Mouse (Mus musculus) stomach, postnatal 0 days (tissue): Measurements from ENCODE around the gene Hapln2. TPM values are rescaled to one million over a fixed set of nuclear protein-coding genes. Genes with fewer than 3 reads are reported as not detected.
A peak's percentile ranks its signal among the peaks of the same experiment; 100 is the strongest.

Source experiments
- ATAC-seq: fragments of 200-750 bp; cut with Nextera tagmentation; 2 replicates; pipeline ENCODE4 v1.8.0; 2017; ENCODE audit not compliant: low FRiP score, low TSS enrichment
- DNase-seq: peaks from one replicate; pipeline ENCODE4 v3.0.0-alpha.2; 2016; ENCODE audit warnings: low spot score
- H3K27ac ChIP-seq: fragments of 300-500 bp; sonication (generic); replicated peaks from 2 replicates; pipeline ENCODE4 v1.5.1; 2014; ENCODE audit warnings: mild to moderate bottlenecking, control low read depth
- H3K27me3 ChIP-seq: fragments of 300-500 bp; sonication (generic); 2 replicates; pipeline ENCODE4 v1.6.1; 2014; ENCODE audit warnings: low read length; ENCODE audit not compliant: control insufficient read depth, insufficient read depth
- H3K36me3 ChIP-seq: fragments of 300-500 bp; sonication (generic); 2 replicates; pipeline ENCODE4 v1.6.1; 2014; ENCODE audit warnings: low read length, mixed read lengths; ENCODE audit not compliant: control insufficient read depth, insufficient read depth
- H3K4me1 ChIP-seq: fragments of 300-500 bp; sonication (generic); replicated peaks from 2 replicates; pipeline ENCODE4 v1.6.1; 2014; ENCODE audit warnings: antibody characterized with exemption; ENCODE audit not compliant: control insufficient read depth, insufficient read depth
- H3K4me2 ChIP-seq: fragments of 300-500 bp; sonication (generic); replicated peaks from 2 replicates; pipeline ENCODE4 v1.6.1; 2014; ENCODE audit warnings: low read depth, mild to moderate bottlenecking, control low read depth, moderate library complexity
- H3K4me3 ChIP-seq: fragments of 300-500 bp; sonication (generic); 2 replicates; pipeline ENCODE4 v1.5.1; 2014; ENCODE audit warnings: low read depth, low read length, control low read depth
- H3K9ac ChIP-seq: fragments of 300-500 bp; sonication (generic); 2 replicates; pipeline ENCODE4 v1.6.1; 2014; ENCODE audit warnings: mild to moderate bottlenecking, low read length, control low read depth, mixed read lengths
- H3K9me3 ChIP-seq: fragments of 300-500 bp; sonication (generic); 2 replicates; pipeline ENCODE4 v1.6.1; 2016; ENCODE audit warnings: low read length; ENCODE audit not compliant: control insufficient read depth
- CTCF ChIP-seq: IDR thresholded peaks from 2 replicates; pipeline ENCODE4 v1.5.1; 2016; ENCODE audit warnings: antibody characterized with exemption, low read depth, mild to moderate bottlenecking, moderate library complexity
- EP300 ChIP-seq: optimal IDR thresholded peaks from 2 replicates; pipeline ENCODE3; 2016; ENCODE audit warnings: antibody characterized with exemption
- WGBS: fragments of 180-500 bp; shearing (Covaris S2); extraction: QIAGEN DNeasy Blood & Tissue Kit; methylation state at CpG from one replicate; pipeline ENCODE4 v1.1.7; 2014; 5-methylcytosine and 5-hydroxymethylcytosine counted together
- polyA plus RNA-seq: library from polyadenylated mRNA; unstranded; fragments of >200 nt; fragmentation: Nextera tagmentation; extraction: Ambion mirVana; gene quantifications from 2 replicates; pipeline ENCODE4 v1.2.1, GENCODE M21; 2015

The Hapln2 gene
- polyA plus RNA-seq, 1 experiment from 2014 or later, result not detected

DNA sequence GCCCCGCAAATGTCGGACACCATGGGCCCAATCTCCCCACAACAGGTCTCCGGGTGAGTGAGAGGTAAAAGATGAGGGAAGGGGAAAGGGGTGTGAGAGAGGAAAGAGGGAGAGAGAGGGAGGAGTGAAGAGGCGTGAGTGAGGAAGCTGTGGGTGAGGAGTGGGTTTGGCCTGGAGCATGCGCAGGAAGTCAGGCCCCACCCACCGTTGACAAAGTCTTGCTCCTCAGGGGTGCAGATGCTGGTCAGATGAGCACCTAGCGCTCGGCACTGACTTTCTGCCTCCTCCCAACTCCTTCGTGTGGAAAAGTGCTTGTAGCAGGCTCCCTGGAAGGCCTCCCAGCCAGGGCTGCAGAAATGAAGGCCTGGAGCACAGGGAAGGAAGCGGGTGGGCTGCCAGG, 37.4 kb downstream of the Hapln2 start:
- TF ChIP-seq EP300, result no peak
- no peak for TF ChIP-seq CTCF
- no peak for ATAC-seq
- Histone ChIP-seq H3K4me1 (peaks cover 3% of the 10 kb centered on the region; the same call in 1 of the 2 replicates), H3K9me3 (no peaks in the 10 kb centered on the region), H3K4me3 (no peak overlapping the region), H3K9ac (no peak overlapping the region), H3K27me3 (no peaks in the 10 kb centered on the region; the same call in 1 of the 2 replicates), H3K27ac (no peak overlapping the region), H3K36me3 (no peaks in the 10 kb centered on the region), H3K4me2 (no peak overlapping the region)
- no peak for DNase-seq
- WGBS, result 32% methylated on average over 10 of the region's 10 CpGs

DNA sequence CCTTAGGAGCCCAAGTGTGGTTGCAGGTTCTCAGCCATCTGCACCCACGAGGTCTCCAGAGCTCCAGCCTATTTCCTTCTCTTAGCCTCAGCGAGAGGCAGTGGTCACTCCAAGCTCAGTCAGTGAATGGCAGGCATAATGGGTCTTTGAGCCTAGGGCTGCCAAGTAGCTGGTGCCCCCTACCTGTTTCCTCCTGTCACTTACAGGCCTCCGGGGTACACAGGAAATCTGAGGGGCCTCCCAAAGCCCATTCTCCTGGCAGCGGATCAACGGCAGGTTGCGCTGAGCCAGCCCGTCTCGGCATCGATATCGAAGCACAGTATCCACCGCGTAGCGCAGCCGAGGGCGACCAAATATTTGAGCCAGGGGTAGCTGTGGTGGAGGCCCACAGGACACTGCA, 39.3 kb downstream of the Hapln2 start:
- 11% methylated on average over 15 of the region's 15 CpGs for WGBS
- no peak for ATAC-seq
- TF ChIP-seq CTCF, result no peak
- no peak for TF ChIP-seq EP300

DNA sequence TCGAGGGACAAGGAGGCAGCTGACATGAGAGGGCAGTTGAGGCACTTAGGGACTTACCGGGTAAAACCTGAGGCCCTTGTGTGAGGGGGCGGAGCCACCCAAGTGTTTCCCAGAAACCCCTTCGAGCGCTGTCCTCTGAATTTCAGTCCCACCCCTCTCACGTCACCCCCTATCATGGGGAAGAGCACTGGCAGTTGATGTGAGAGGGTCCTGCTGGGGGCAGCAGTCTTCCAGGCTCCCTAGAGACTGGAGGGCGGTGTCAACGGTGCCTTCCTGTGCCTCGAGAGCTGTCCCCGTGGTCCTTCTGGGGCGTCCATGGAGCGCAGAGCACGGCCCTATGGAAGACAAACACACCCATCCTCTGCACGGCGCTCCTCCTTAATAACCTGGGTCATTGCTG, 39.8 kb downstream of the Hapln2 start:
- TF ChIP-seq EP300 (no peak), CTCF (peak; percentile 15; the same call in 1 of the 2 replicates)
- under 1% methylated on average over 15 of the region's 15 CpGs for WGBS
- no peak overlapping the region for H3K27ac ChIP-seq
- peak overlapping the region; percentile 33 for H3K4me3 ChIP-seq
- peak overlapping the region; percentile 43; the same call in 1 of the 2 replicates for H3K9ac ChIP-seq
- H3K9me3 ChIP-seq, result no peaks in the 10 kb centered on the region
- H3K36me3 ChIP-seq, result no peaks in the 10 kb centered on the region
- H3K27me3 ChIP-seq, result no peaks in the 10 kb centered on the region
- DNase-seq (no peak), ATAC-seq (peak; percentile 3; the same call in 1 of the 2 replicates)
- H3K4me1 ChIP-seq, result peaks cover 12% of the 10 kb centered on the region
- H3K4me2 ChIP-seq, result peak overlapping the region; percentile 65

More for the DNA sequence above, 39.3 kb downstream of the Hapln2 start:
- Histone ChIP-seq H3K4me2 (peak overlapping the region; percentile 65), H3K36me3 (no peaks in the 10 kb centered on the region), H3K4me3 (peak overlapping the region; percentile 33), H3K9me3 (no peaks in the 10 kb centered on the region), H3K27me3 (no peaks in the 10 kb centered on the region), H3K4me1 (peaks cover 8% of the 10 kb centered on the region), H3K9ac (no peak overlapping the region), H3K27ac (no peak overlapping the region)
- DNase-seq, result no peak

DNA sequence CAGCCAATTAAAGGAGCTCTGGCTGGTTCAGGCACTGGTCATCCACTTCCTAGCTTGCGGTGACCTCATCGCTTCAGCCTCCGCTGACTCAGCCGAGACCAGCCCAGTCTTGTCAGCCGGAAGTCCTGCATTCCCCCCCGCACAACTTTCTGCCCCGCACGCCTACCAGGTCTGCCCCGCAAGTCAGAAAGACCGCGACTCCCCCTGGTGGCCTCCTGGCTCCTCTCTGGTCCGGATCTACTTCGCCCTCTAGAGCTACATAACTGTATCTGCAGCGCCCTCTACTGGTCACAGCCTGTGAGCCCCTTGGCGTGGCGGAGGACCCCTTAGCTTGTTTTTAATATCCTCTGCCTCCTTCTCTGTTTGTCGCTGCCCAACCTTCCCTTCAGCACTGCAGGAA, 40.5 kb downstream of the Hapln2 start:
- ATAC-seq (peak; percentile 91), DNase-seq (peak; percentile 97)
- TF ChIP-seq EP300, result no peak
- peak; percentile 99 for TF ChIP-seq CTCF
- Histone ChIP-seq H3K4me3 (peak overlapping the region; percentile 33), H3K4me2 (peak overlapping the region; percentile 65), H3K9ac (peak overlapping the region; percentile 43; the same call in 1 of the 2 replicates), H3K9me3 (no peaks in the 10 kb centered on the region), H3K27ac (no peak overlapping the region), H3K4me1 (peaks cover 15% of the 10 kb centered on the region), H3K36me3 (no peaks in the 10 kb centered on the region), H3K27me3 (no peaks in the 10 kb centered on the region)
- WGBS, result 0% methylated on average over 17 of the region's 17 CpGs

DNA sequence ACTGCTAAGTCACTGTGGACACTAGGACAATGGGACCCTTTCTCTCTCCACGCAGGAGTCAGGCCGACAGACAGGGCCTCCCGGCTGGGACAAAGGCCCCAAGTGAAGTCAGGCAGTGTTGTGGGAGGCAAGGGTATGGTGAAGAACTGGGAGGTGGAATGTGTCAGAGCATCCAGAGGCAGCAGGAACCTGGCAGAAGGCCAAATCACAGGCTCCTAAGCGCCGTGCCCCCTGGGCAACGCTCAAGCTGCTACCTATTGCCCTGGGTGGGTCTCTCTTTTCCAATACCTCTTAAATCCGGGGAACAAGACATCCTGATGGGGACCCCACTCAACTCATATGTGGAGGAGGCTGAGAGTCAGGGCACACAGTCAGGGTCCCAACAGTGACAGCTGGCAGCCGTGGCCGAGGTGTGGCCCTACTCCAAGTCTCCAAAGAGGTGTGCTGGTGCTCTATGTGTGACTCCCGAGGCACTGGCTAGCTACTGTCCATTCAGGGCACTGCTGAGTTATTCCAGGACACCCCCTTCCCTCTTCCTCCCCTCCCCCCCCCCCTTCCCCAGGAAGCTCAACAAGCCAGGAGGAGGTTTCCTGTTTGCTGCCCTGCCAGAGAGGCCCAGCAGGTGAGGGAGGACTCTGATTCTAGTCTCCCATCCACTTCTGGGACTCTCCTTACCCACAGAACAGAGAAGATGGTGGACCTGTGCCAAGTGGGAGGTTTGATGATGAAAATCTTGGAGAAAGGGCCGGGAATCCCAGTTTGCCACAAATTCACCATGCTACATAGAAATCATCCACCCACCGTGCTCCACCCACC, 41.7 kb downstream of the Hapln2 start:
- Histone ChIP-seq H3K4me1 (peaks cover 15% of the 10 kb centered on the region), H3K36me3 (no peaks in the 10 kb centered on the region), H3K4me3 (no peak overlapping the region), H3K4me2 (no peak overlapping the region), H3K9me3 (no peaks in the 10 kb centered on the region), H3K9ac (peak overlapping the region; percentile 13; the same call in 1 of the 2 replicates), H3K27ac (0 out of 2 replicates have a peak overlapping the region, but pooled peaks have one; percentile 53), H3K27me3 (no peaks in the 10 kb centered on the region)
- TF ChIP-seq EP300, result no peak
- TF ChIP-seq CTCF, result no peak
- WGBS, result 39% methylated on average over 12 of the region's 12 CpGs
- ATAC-seq (no peak), DNase-seq (no peak)

DNA sequence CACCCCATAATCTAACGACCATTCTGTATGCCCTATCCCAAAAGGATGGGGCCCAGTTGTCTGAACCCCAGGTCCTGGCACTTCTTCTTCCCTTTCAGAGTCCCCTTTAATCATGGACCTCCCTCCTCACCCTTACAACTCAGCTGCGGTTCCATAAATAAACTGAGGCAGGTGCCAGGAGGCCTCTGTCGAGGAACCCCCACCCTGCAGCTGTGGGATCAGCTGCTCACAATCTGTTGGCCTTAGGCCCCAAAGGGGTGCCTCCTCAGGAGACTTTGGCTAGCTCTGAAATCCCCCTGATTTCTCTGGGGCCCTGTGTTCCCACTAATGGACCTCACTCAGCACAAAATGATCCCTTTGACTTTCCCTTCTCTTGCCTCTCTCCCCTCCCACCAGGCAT, 43.3 kb downstream of the Hapln2 start:
- no peak overlapping the region for H3K9ac ChIP-seq
- peaks cover 15% of the 10 kb centered on the region for H3K4me1 ChIP-seq
- no peak overlapping the region for H3K4me3 ChIP-seq
- TF ChIP-seq EP300, result no peak
- no peak for TF ChIP-seq CTCF
- ATAC-seq (no peak), DNase-seq (no peak)
- 35% methylated on average over 3 of the region's 3 CpGs for WGBS
- no peaks in the 10 kb centered on the region for H3K9me3 ChIP-seq
- H3K36me3 ChIP-seq, result no peaks in the 10 kb centered on the region
- H3K4me2 ChIP-seq, result no peak overlapping the region
- H3K27ac ChIP-seq, result peak overlapping the region; percentile 89
- H3K27me3 ChIP-seq, result no peaks in the 10 kb centered on the region
